Mouse (Mus musculus) CH12F3 (cell line): ENCODE data around the gene Haspin.
"Not testable (repeated sequence)": the region's sequence is repeated elsewhere in the genome, so short reads cannot be mapped to it uniquely, and the experiment has no call there.

Experiments
- in situ Hi-C: fragments of 300-500 bp; cut with MboI; formaldehyde crosslinking; loops from 2 replicates; pipeline ENCODE4 v1.14.3; 2020; ENCODE audit warnings: low sequenced_read_pairs

The Haspin gene

GRCm38 (mm10) chr11:73146026-73146974 is 8.2 kb upstream of the Haspin start:
- in situ Hi-C loops = no loop called here

GRCm38 (mm10) chr11:73144261-73144681 is 6.2 kb upstream of the Haspin start:
- in situ Hi-C loops = no loop called here

GRCm38 (mm10) chr11:73137116-73137515 is 978 bp downstream of the Haspin start:
- in situ Hi-C loops = no loop called here

GRCm38 (mm10) chr11:73136587-73136986 is 1.5 kb downstream of the Haspin start:
- in situ Hi-C loops = no loop called here

GRCm38 (mm10) chr11:73134222-73134621 is 3.9 kb downstream of the Haspin start:
- in situ Hi-C loops = no loop called here

GRCm38 (mm10) chr11:73132999-73133398 is 5.1 kb downstream of the Haspin start:
- in situ Hi-C loops = no loop called here

GRCm38 (mm10) chr11:73131020-73131419 is 7.1 kb downstream of the Haspin start:
- in situ Hi-C loops = no loop called here

GRCm38 (mm10) chr11:73126495-73126894 is 11.6 kb downstream of the Haspin start:
- in situ Hi-C loops = no loop called here

GRCm38 (mm10) chr11:73111414-73111813 is 26.7 kb downstream of the Haspin start:
- in situ Hi-C loops = no loop called here

- in situ Hi-C loops = no loop called here
Measured at GRCm38 (mm10) chr11:73109941-73110340, 28.2 kb downstream of the Haspin start.

- in situ Hi-C loops = no loop called here
Measured at GRCm38 (mm10) chr11:73108898-73109625, 29.0 kb downstream of the Haspin start.

- in situ Hi-C loops = no loop called here
Measured at GRCm38 (mm10) chr11:73108195-73108897, 29.7 kb downstream of the Haspin start.

GRCm38 (mm10) chr11:73107358-73107757 is 30.7 kb downstream of the Haspin start:
- in situ Hi-C loops = not testable (repeated sequence)

- in situ Hi-C loops = no loop called here
Measured at GRCm38 (mm10) chr11:73105246-73105645, 32.8 kb downstream of the Haspin start.

- in situ Hi-C loops = no loop called here
Measured at GRCm38 (mm10) chr11:73101308-73101707, 36.8 kb downstream of the Haspin start.

GRCm38 (mm10) chr11:73099976-73100750 is 37.9 kb downstream of the Haspin start:
- in situ Hi-C loops = no loop called here

- in situ Hi-C loops = no loop called here
Measured at GRCm38 (mm10) chr11:73098860-73099259, 39.2 kb downstream of the Haspin start.

- in situ Hi-C loops = no loop called here
Measured at GRCm38 (mm10) chr11:73094231-73094995, 43.7 kb downstream of the Haspin start.

GRCm38 (mm10) chr11:73092877-73093276 is 45.2 kb downstream of the Haspin start:
- in situ Hi-C loops = no loop called here

- in situ Hi-C loops = no loop called here
Measured at GRCm38 (mm10) chr11:73092057-73092456, 46.0 kb downstream of the Haspin start.
